Mouse (Mus musculus): ENCODE results near the gene Mcrs1. TPM values are rescaled to one million over a fixed set of nuclear protein-coding genes. Genes with fewer than 3 reads are reported as not detected.

Gene Mcrs1
- total and polyA plus RNA-seq, 3 experiments = 29.8 to 83.4 (median 45.7) TPM

- no peak for ATAC-seq (ENCODE audit: extremely low read depth, insufficient number of reproducible peaks, low FRiP score, poor library complexity, severe bottlenecking)
- DNase-seq (ENCODE audit: low spot score) = no peak
- TF ChIP-seq TAL1 (conservative IDR thresholded peaks at IDR 0.05; ENCODE audit: low read depth, low read length) (no peak), GATA1 (IDR thresholded peaks at IDR 0.05; ENCODE audit: borderline replicate concordance, low read length) (no peak), POLR2AphosphoS5 (IDR thresholded peaks at IDR 0.05; ENCODE audit: insufficient replicate concordance, low read depth, low read length) (no peak), CTCF (IDR thresholded peaks at IDR 0.05; ENCODE audit: low read depth, low read length) (no peak), GATA2 (IDR thresholded peaks at IDR 0.05; ENCODE audit: borderline replicate concordance, low read depth, low read length) (no peak)
- Histone ChIP-seq H3K4me1 (ENCODE audit: insufficient read depth, low read depth, low read length) (no peaks in the 10 kb centered on the region), H3K27me3 (ENCODE audit: insufficient read depth, low read length) (peaks cover 55% of the 10 kb centered on the region), H3K9me3 (replicated peaks) (no peaks in the 10 kb centered on the region), H3K36me3 (replicated peaks) (no peaks in the 10 kb centered on the region), H3K4me3 (ENCODE audit: low read depth, low read length) (no peak overlapping the region)
Measured at GRCm38 (mm10) chr15:99221315-99221952, 30.3 kb downstream of the Mcrs1 start.

- Histone ChIP-seq H3K27me3 (ENCODE audit: insufficient read depth, low read length) (peaks cover 24% of the 10 kb centered on the region), H3K36me3 (replicated peaks) (no peaks in the 10 kb centered on the region), H3K4me1 (ENCODE audit: insufficient read depth, low read depth, low read length) (no peaks in the 10 kb centered on the region; the same call in 1 of the 2 replicates), H3K9me3 (replicated peaks) (no peaks in the 10 kb centered on the region), H3K4me3 (ENCODE audit: low read depth, low read length) (no peak overlapping the region)
- no peak for ATAC-seq (ENCODE audit: extremely low read depth, insufficient number of reproducible peaks, low FRiP score, poor library complexity, severe bottlenecking)
- TF ChIP-seq TAL1 (conservative IDR thresholded peaks at IDR 0.05; ENCODE audit: low read depth, low read length) (no peak), CTCF (IDR thresholded peaks at IDR 0.05; ENCODE audit: low read depth, low read length) (no peak), POLR2AphosphoS5 (IDR thresholded peaks at IDR 0.05; ENCODE audit: insufficient replicate concordance, low read depth, low read length) (no peak), GATA1 (IDR thresholded peaks at IDR 0.05; ENCODE audit: borderline replicate concordance, low read length) (no peak), GATA2 (IDR thresholded peaks at IDR 0.05; ENCODE audit: borderline replicate concordance, low read depth, low read length) (no peak)
- DNase-seq (ENCODE audit: low spot score) = no peak
Measured at GRCm38 (mm10) chr15:99217630-99218029, 34.1 kb downstream of the Mcrs1 start.

GRCm38 (mm10) chr15:99215741-99216463 lies 35.9 kb downstream of the Mcrs1 start:
- DNase-seq (ENCODE audit: low spot score) = no peak

DNA sequence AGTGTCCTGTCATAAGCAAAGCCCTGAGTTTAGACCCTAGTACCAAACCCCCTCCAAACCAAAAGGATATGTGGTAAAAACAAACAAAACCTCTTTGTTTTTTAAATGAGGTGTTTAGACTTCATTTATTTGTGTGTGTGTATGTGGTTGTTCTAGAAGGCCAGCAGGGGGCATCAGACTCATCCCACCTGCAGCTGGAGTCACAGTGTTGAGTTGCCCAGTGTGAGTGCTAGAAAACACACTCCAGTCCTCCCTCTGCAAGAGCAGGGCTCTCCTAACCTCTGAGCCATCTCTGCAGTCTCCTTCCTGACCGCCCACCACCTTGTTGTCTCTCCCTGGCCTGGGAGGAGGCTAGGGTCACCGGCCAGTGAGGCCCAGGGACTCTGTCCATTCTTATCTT lies 36.8 kb downstream of the Mcrs1 start:
- Histone ChIP-seq H3K4me1 (ENCODE audit: insufficient read depth, low read depth, low read length) (no peaks in the 10 kb centered on the region; the same call in 1 of the 2 replicates), H3K4me3 (ENCODE audit: low read depth, low read length) (no peak overlapping the region), H3K9me3 (replicated peaks) (no peaks in the 10 kb centered on the region), H3K27me3 (ENCODE audit: insufficient read depth, low read length) (peaks cover 15% of the 10 kb centered on the region), H3K36me3 (replicated peaks) (no peaks in the 10 kb centered on the region)
- TF ChIP-seq GATA2 (IDR thresholded peaks at IDR 0.05; ENCODE audit: borderline replicate concordance, low read depth, low read length) = no peak
- no peak for TF ChIP-seq CTCF (IDR thresholded peaks at IDR 0.05; ENCODE audit: low read depth, low read length)
- TF ChIP-seq POLR2AphosphoS5 (IDR thresholded peaks at IDR 0.05; ENCODE audit: insufficient replicate concordance, low read depth, low read length) = no peak
- TF ChIP-seq TAL1 (conservative IDR thresholded peaks at IDR 0.05; ENCODE audit: low read depth, low read length) = no peak
- TF ChIP-seq GATA1 (IDR thresholded peaks at IDR 0.05; ENCODE audit: borderline replicate concordance, low read length) = no peak
- ATAC-seq (ENCODE audit: extremely low read depth, insufficient number of reproducible peaks, low FRiP score, poor library complexity, severe bottlenecking) (no peak), DNase-seq (ENCODE audit: low spot score) (no peak)

More at GRCm38 (mm10) chr15:99215741-99216463, 35.9 kb downstream of the Mcrs1 start:
- no peaks in the 10 kb centered on the region for H3K36me3 ChIP-seq (replicated peaks)
- H3K4me1 ChIP-seq (ENCODE audit: insufficient read depth, low read depth, low read length) = no peaks in the 10 kb centered on the region; the same call in 1 of the 2 replicates
- no peaks in the 10 kb centered on the region for H3K9me3 ChIP-seq (replicated peaks)
- no peak overlapping the region for H3K4me3 ChIP-seq (ENCODE audit: low read depth, low read length)
- no peak for TF ChIP-seq POLR2AphosphoS5 (IDR thresholded peaks at IDR 0.05; ENCODE audit: insufficient replicate concordance, low read depth, low read length)
- no peak for TF ChIP-seq GATA2 (IDR thresholded peaks at IDR 0.05; ENCODE audit: borderline replicate concordance, low read depth, low read length)
- no peak for TF ChIP-seq CTCF (IDR thresholded peaks at IDR 0.05; ENCODE audit: low read depth, low read length)
- TF ChIP-seq TAL1 (conservative IDR thresholded peaks at IDR 0.05; ENCODE audit: low read depth, low read length) = no peak
- TF ChIP-seq GATA1 (IDR thresholded peaks at IDR 0.05; ENCODE audit: borderline replicate concordance, low read length) = no peak
- ATAC-seq (ENCODE audit: extremely low read depth, insufficient number of reproducible peaks, low FRiP score, poor library complexity, severe bottlenecking) = no peak
- H3K27me3 ChIP-seq (ENCODE audit: insufficient read depth, low read length) = peaks cover 16% of the 10 kb centered on the region

- H3K4me1 ChIP-seq (ENCODE audit: insufficient read depth, low read depth, low read length) = no peaks in the 10 kb centered on the region; the same call in 1 of the 2 replicates
- H3K36me3 ChIP-seq (replicated peaks) = no peaks in the 10 kb centered on the region
- no peak for ATAC-seq (ENCODE audit: extremely low read depth, insufficient number of reproducible peaks, low FRiP score, poor library complexity, severe bottlenecking)
- 0 out of 2 replicates have a peak overlapping the region, but pooled peaks have one; percentile 7 for H3K4me3 ChIP-seq (ENCODE audit: low read depth, low read length)
- no peak for DNase-seq (ENCODE audit: low spot score)
- H3K9me3 ChIP-seq (replicated peaks) = no peaks in the 10 kb centered on the region
- TF ChIP-seq CTCF (IDR thresholded peaks at IDR 0.05; ENCODE audit: low read depth, low read length) (no peak), GATA1 (IDR thresholded peaks at IDR 0.05; ENCODE audit: borderline replicate concordance, low read length) (no peak)
- H3K27me3 ChIP-seq (ENCODE audit: insufficient read depth, low read length) = peaks cover 10% of the 10 kb centered on the region; the same call in 1 of the 2 replicates
Measured at GRCm38 (mm10) chr15:99213183-99213582, 38.6 kb downstream of the Mcrs1 start.

- DNase-seq (ENCODE audit: low spot score) = no peak
- TF ChIP-seq CTCF (IDR thresholded peaks at IDR 0.05; ENCODE audit: low read depth, low read length) (no peak), GATA2 (IDR thresholded peaks at IDR 0.05; ENCODE audit: borderline replicate concordance, low read depth, low read length) (no peak), TAL1 (conservative IDR thresholded peaks at IDR 0.05; ENCODE audit: low read depth, low read length) (no peak), POLR2AphosphoS5 (IDR thresholded peaks at IDR 0.05; ENCODE audit: insufficient replicate concordance, low read depth, low read length) (no peak), GATA1 (IDR thresholded peaks at IDR 0.05; ENCODE audit: borderline replicate concordance, low read length) (no peak)
- H3K4me1 ChIP-seq (ENCODE audit: insufficient read depth, low read depth, low read length) = no peaks in the 10 kb centered on the region
- H3K9me3 ChIP-seq (replicated peaks) = no peaks in the 10 kb centered on the region
- H3K36me3 ChIP-seq (replicated peaks) = no peaks in the 10 kb centered on the region
- no peak for ATAC-seq (ENCODE audit: extremely low read depth, insufficient number of reproducible peaks, low FRiP score, poor library complexity, severe bottlenecking)
- H3K27me3 ChIP-seq (ENCODE audit: insufficient read depth, low read length) = peaks cover 17% of the 10 kb centered on the region
- no peak overlapping the region for H3K4me3 ChIP-seq (ENCODE audit: low read depth, low read length)
Measured at GRCm38 (mm10) chr15:99205959-99206358, 45.8 kb downstream of the Mcrs1 start.

Measured in G1E (cell line).